Mouse (Mus musculus) kidney, embryonic 14.5 days (tissue): ENCODE results near the gene Drc7. TPM values are rescaled to one million over a fixed set of nuclear protein-coding genes. Genes with fewer than 3 reads are reported as not detected.

Experiments
- ATAC-seq: fragments of 200-750 bp; cut with Nextera tagmentation; 2 replicates; pipeline ENCODE4 v1.8.0; 2017; ENCODE audit warnings: moderate number of reproducible peaks, mild to moderate bottlenecking, moderate TSS enrichment, moderate library complexity; ENCODE audit not compliant: low FRiP score, low TSS enrichment
- H3K27ac ChIP-seq: fragments of 300-500 bp; sonication (generic); 2 replicates; pipeline ENCODE4 v1.5.1; 2014; ENCODE audit warnings: low read depth, mild to moderate bottlenecking, low read length, moderate library complexity, mixed read lengths
- H3K27me3 ChIP-seq: fragments of 300-500 bp; sonication (generic); 2 replicates; pipeline ENCODE4 v1.6.1; 2014; ENCODE audit warnings: mild to moderate bottlenecking, low read length; ENCODE audit not compliant: control insufficient read depth, insufficient read depth
- H3K36me3 ChIP-seq: fragments of 300-500 bp; sonication (generic); 2 replicates; pipeline ENCODE4 v1.6.1; 2014; ENCODE audit warnings: low read length, mixed read lengths; ENCODE audit not compliant: control insufficient read depth, insufficient read depth
- H3K4me1 ChIP-seq: fragments of 300-500 bp; sonication (generic); 2 replicates; pipeline ENCODE4 v1.6.1; 2014; ENCODE audit warnings: low read length, mixed read lengths; ENCODE audit not compliant: control insufficient read depth, insufficient read depth
- H3K4me2 ChIP-seq: fragments of 300-500 bp; sonication (generic); replicated peaks from 2 replicates; pipeline ENCODE4 v1.6.1; 2014; ENCODE audit warnings: low read depth, mild to moderate bottlenecking, low read length
- H3K4me3 ChIP-seq: fragments of 300-500 bp; sonication (generic); 2 replicates; pipeline ENCODE4 v1.5.1; 2014; ENCODE audit warnings: mild to moderate bottlenecking, low read length
- H3K9ac ChIP-seq: fragments of 300-500 bp; sonication (generic); 2 replicates; pipeline ENCODE4 v1.6.1; 2014; ENCODE audit warnings: low read depth, mild to moderate bottlenecking, low read length, moderate library complexity
- H3K9me3 ChIP-seq: fragments of 300-500 bp; sonication (generic); 2 replicates; pipeline ENCODE4 v1.6.1; 2016; ENCODE audit warnings: low read length; ENCODE audit not compliant: control insufficient read depth
- WGBS: fragments of 180-500 bp; shearing (Covaris S2); extraction: QIAGEN DNeasy Blood & Tissue Kit; methylation state at CpG from one replicate; pipeline ENCODE4 v1.1.7; 2014; 5-methylcytosine and 5-hydroxymethylcytosine counted together
- polyA plus RNA-seq: library from polyadenylated mRNA; unstranded; fragments of >200 nt; fragmentation: Nextera tagmentation; extraction: Ambion mirVana; gene quantifications from 2 replicates; pipeline ENCODE4 v1.2.1, GENCODE M21; 2014

Drc7 gene
- polyA plus RNA-seq, 1 experiment from 2014 or later = not detected

DNA sequence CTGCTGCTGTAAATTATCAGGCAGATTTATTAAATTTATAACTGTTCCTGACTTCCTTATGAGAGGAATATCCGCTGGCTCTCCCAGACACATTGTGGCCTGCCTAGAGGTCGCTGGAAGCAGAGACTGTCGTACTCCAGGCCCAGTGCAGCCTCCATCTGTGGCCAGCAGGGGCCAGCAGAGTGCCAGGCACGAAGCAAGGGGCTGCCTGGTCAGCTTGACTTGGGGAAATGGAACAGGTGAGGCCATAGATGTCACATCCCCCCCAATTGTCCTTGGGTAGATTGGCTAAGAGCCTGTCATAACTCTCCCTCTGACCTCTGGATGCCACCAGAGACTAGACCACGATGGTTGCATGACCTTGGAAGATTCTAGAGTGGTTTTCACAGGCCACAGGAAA is 44.1 kb downstream of the Drc7 start:
- Histone ChIP-seq H3K4me3 (no peak overlapping the region), H3K4me1 (no peaks in the 10 kb centered on the region), H3K9ac (no peak overlapping the region), H3K9me3 (no peaks in the 10 kb centered on the region), H3K36me3 (peaks cover 79% of the 10 kb centered on the region), H3K27me3 (no peaks in the 10 kb centered on the region), H3K27ac (no peak overlapping the region), H3K4me2 (no peak overlapping the region)
- ATAC-seq = peak; percentile 40; the same call in 1 of the 2 replicates
- 16% methylated on average over 5 of the region's 5 CpGs for WGBS

DNA sequence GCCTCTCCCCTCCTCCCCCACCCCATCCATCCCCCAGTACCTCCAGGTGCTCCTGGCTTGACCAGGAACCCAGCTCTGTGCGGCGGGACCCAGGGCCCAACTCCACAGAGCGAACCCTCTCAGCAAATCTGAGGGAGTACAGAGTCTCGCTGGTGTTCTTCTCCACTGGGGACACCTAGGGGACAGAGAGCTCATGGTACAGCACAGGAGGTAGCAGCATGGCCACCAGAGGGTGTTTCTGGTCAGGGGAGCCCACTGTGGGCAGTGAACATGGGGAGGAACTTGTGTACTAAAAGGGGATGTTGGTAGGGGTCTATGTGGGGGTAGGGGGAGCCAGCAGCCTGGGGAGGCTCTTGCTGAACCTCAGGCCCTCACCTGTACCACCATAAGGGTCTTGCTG is 47.1 kb downstream of the Drc7 start:
- H3K36me3 ChIP-seq = peaks cover 62% of the 10 kb centered on the region
- no peak overlapping the region for H3K27ac ChIP-seq
- H3K4me2 ChIP-seq = no peak overlapping the region
- H3K9ac ChIP-seq = no peak overlapping the region
- no peaks in the 10 kb centered on the region for H3K9me3 ChIP-seq
- H3K4me3 ChIP-seq = no peak overlapping the region
- H3K4me1 ChIP-seq = no peaks in the 10 kb centered on the region
- no peak for ATAC-seq
- WGBS = 70% methylated on average over 4 of the region's 4 CpGs
- H3K27me3 ChIP-seq = no peaks in the 10 kb centered on the region

DNA sequence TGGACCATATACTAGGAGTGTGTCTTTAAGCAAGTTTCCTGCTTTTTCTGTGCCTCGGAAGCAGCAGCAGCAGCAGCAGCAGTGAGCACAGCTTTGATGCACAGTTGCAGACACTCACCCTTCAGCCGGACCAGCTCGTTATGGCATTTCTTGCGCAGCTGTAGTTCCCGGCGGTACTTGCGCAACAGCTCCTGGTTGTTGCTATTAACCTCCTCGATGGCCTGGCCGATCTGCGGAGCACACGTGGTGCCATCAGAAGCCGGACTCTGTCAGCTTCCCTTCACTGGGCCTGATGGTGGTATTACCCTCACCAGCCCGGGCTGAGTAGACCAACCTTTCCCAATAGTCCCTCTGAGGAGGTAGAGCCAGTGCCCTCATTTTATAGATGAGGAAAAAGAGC is 52.4 kb downstream of the Drc7 start:
- Histone ChIP-seq H3K4me3 (no peak overlapping the region), H3K4me1 (no peaks in the 10 kb centered on the region), H3K9ac (no peak overlapping the region), H3K36me3 (peaks cover 28% of the 10 kb centered on the region), H3K4me2 (no peak overlapping the region), H3K9me3 (no peaks in the 10 kb centered on the region), H3K27ac (no peak overlapping the region), H3K27me3 (no peaks in the 10 kb centered on the region)
- WGBS = 91% methylated on average over 13 of the region's 13 CpGs
- ATAC-seq = no peak

DNA sequence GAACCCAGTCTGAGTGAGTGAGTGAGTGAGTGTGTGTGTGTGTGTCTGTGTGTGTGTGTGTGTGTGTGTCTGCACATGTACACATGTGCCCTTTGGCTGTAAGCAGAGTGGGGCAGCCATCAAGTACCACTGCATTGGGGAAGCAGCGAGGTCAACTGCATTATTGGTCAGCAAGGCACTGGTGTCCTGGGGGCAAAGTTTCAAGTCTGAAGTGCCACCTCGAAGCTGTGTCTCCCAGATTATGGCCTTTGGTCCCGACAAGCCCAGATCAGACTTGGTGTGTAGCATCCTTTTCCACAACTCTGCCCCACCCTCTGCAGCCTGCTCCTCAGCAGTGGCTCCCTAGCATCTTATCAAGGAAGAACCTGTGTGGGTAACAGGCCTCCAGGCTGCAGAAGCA is 57.7 kb downstream of the Drc7 start:
- no peaks in the 10 kb centered on the region for H3K27me3 ChIP-seq
- H3K27ac ChIP-seq = no peak overlapping the region
- no peak for ATAC-seq
- H3K4me1 ChIP-seq = no peaks in the 10 kb centered on the region
- H3K4me2 ChIP-seq = no peak overlapping the region
- peaks cover 11% of the 10 kb centered on the region; the same call in 1 of the 2 replicates for H3K36me3 ChIP-seq
- no peak overlapping the region for H3K4me3 ChIP-seq
- 79% methylated on average over 3 of the region's 3 CpGs for WGBS
- no peaks in the 10 kb centered on the region for H3K9me3 ChIP-seq
- no peak overlapping the region for H3K9ac ChIP-seq

DNA sequence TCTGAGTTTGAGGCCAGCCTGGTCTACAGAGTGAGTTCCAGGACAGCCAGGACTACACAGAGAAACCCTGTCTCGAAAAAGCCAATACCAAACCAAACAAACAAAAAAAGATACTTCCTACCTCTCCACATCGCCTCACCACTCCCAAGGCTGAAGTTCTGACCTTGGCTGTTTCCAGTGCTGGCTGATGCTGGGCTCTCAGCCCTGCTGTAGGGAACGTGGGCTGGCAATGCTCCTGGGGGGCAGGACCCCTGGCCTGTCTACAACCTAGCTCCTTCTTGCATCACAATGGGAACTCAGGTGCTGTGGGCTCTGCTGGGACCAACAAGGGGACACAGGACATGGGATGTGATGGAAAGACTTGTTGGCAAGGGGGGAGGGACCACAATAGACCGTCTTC is 58.2 kb downstream of the Drc7 start:
- 79% methylated on average over 4 of the region's 4 CpGs for WGBS

DNA sequence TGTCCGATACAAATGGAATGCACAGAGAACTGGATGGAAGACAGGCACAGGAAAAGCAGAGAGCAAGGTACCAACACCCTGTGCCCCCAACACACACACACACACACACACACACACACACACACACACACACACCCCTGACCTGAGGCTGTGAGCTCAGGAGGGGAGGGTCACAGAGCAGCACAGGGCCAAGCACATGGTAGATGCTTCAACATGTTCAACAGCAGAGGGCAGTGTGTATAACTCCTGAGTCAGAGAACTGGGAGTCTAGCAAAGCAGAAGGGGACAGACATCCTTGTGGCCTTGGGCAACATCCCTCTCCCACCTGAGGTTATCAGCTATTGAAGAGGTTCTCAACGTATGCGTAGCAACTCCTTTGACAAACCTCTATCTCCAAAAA is 58.8 kb downstream of the Drc7 start:
- Histone ChIP-seq H3K4me2 (no peak overlapping the region), H3K27me3 (no peaks in the 10 kb centered on the region), H3K4me3 (no peak overlapping the region), H3K27ac (no peak overlapping the region), H3K9me3 (no peaks in the 10 kb centered on the region), H3K36me3 (peaks cover 11% of the 10 kb centered on the region; the same call in 1 of the 2 replicates), H3K4me1 (no peaks in the 10 kb centered on the region), H3K9ac (no peak overlapping the region)
- peak; percentile 57; the same call in 1 of the 2 replicates for ATAC-seq
- WGBS = 68% methylated on average over 3 of the region's 3 CpGs

More for the DNA sequence above, 58.2 kb downstream of the Drc7 start:
- Histone ChIP-seq H3K9ac (no peak overlapping the region), H3K4me1 (no peaks in the 10 kb centered on the region), H3K4me2 (no peak overlapping the region), H3K27me3 (no peaks in the 10 kb centered on the region), H3K9me3 (no peaks in the 10 kb centered on the region), H3K36me3 (peaks cover 11% of the 10 kb centered on the region; the same call in 1 of the 2 replicates), H3K4me3 (no peak overlapping the region), H3K27ac (no peak overlapping the region)
- ATAC-seq = no peak

DNA sequence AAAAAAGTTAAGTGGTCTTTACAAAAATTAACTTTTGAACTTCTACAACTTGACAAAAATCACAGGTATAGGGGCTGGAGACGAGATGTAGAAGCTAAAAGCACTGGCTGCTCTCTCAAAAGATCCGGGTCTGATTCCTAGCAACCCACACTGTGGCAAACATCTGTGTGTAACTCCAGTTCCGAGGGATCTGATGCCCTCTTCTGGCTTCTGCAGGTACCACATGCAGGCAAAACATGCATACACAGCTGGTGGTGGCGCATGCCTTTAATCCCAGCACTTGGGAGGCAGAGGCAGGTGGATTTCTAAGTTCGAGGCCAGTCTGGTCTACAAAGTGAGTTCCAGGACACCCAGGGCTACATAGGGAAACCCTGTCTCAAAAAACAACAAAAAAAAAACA is 68.6 kb downstream of the Drc7 start:
- Histone ChIP-seq H3K9me3 (no peaks in the 10 kb centered on the region), H3K4me1 (peaks cover 8% of the 10 kb centered on the region; the same call in 1 of the 2 replicates), H3K36me3 (peaks cover 4% of the 10 kb centered on the region), H3K9ac (no peak overlapping the region), H3K4me2 (no peak overlapping the region), H3K27me3 (no peaks in the 10 kb centered on the region), H3K4me3 (no peak overlapping the region), H3K27ac (no peak overlapping the region)
- 93% methylated on average over 5 of the region's 5 CpGs for WGBS
- no peak for ATAC-seq

DNA sequence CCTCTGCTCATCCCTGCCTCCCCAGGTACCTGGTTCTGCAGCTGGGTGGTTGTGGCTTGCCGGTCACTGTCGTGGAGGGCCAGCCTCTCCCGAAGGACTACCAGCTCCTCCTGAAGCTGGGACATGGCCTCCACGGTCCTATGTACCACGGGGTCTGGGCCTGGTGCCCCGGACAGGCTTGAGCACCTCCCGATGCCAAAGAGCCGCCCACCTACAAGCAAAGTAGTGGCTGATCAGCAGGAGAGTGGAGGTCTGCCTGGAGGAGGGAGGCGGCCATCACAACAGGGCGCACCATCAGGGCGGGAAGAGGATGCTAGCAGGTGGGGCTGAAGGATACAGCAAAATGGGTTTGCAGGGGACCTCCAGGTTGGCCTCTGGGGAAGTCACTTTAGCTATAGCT is 71.6 kb downstream of the Drc7 start:
- Histone ChIP-seq H3K4me1 (peaks cover 9% of the 10 kb centered on the region; the same call in 1 of the 2 replicates), H3K27ac (no peak overlapping the region), H3K4me3 (no peak overlapping the region), H3K27me3 (no peaks in the 10 kb centered on the region), H3K36me3 (peaks cover 4% of the 10 kb centered on the region), H3K9me3 (no peaks in the 10 kb centered on the region), H3K9ac (no peak overlapping the region), H3K4me2 (no peak overlapping the region)
- ATAC-seq = no peak
- WGBS = 89% methylated on average over 11 of the region's 11 CpGs

DNA sequence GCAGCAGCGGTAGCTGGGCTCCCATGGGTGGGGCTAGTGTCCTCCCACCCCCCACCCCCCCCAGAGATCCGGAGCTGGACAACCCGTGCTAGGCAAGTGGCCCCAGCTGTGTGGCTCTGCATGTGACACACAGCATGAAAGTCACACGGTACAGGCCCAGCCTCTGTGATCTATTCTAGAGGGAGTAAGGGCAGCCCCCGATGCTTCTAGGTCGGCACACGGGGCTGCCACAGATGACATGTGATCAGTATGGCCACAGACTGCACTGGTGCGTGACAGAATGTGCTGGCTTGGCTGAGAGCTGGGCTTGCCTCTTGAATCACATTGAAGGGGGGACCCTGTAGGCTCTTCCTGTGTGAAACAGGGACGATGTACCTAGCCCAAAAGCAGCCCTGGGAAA is 72.8 kb downstream of the Drc7 start:
- 35% methylated on average over 9 of the region's 9 CpGs for WGBS
- peaks cover 4% of the 10 kb centered on the region for H3K36me3 ChIP-seq
- peak; percentile 87 for ATAC-seq

More for the DNA sequence above, 72.8 kb downstream of the Drc7 start:
- no peak overlapping the region for H3K4me3 ChIP-seq
- no peak overlapping the region for H3K4me2 ChIP-seq
- H3K4me1 ChIP-seq = peaks cover 11% of the 10 kb centered on the region; the same call in 1 of the 2 replicates
- no peak overlapping the region for H3K9ac ChIP-seq
- H3K27me3 ChIP-seq = no peaks in the 10 kb centered on the region
- H3K9me3 ChIP-seq = no peaks in the 10 kb centered on the region
- no peak overlapping the region for H3K27ac ChIP-seq
